In genomic region chr13:6288109-6288508, GRCm38 (mm10) we compare ENCODE assay signal across 20 mouse cellular contexts.
"Had no signal": no experiment of that assay in that cellular context is flagged by ENCODE, and none has a peak within 500 bp of the region (broad histone marks: within the 10 kb centered on the region; RNA-seq: fewer than 3 reads in every experiment).

No protein-coding gene starts in this region.

- DNase-seq: liver, postnatal 0 days; lung, adult 2 months; lung, postnatal 14 days; lung, postnatal 36 days; midbrain, embryonic 14.5 days; retina, postnatal 1 day; right cerebral cortex, adult 18-20 months; right cerebral cortex, postnatal 25 days; right cerebral cortex, postnatal 4 days; spleen, adult 18-20 months; thymus, adult 18-20 months; thymus, postnatal 14 days; thymus, postnatal 36 days had no signal

- H3K4me1 ChIP-seq: liver, embryonic 15.5 days; lung, embryonic 15.5 days; megakaryocyte, embryonic 14.5 days; midbrain, embryonic 12.5 days; neural tube, embryonic 13.5 days had no signal

- H3K9me3 ChIP-seq: liver, embryonic 15.5 days; lung, embryonic 15.5 days; megakaryocyte, embryonic 14.5 days; midbrain, embryonic 12.5 days; neural tube, embryonic 13.5 days had no signal

- H3K27me3 ChIP-seq: liver, embryonic 15.5 days; lung, embryonic 15.5 days; megakaryocyte, embryonic 14.5 days; midbrain, embryonic 12.5 days; neural tube, embryonic 13.5 days had no signal

- H3K36me3 ChIP-seq: liver, embryonic 15.5 days; lung, embryonic 15.5 days; midbrain, embryonic 12.5 days; neural tube, embryonic 13.5 days had no signal

- H3K4me3 ChIP-seq: liver, embryonic 15.5 days; lung, embryonic 15.5 days; megakaryocyte, embryonic 14.5 days; midbrain, embryonic 12.5 days; neural tube, embryonic 13.5 days had no signal

- H3K9ac ChIP-seq: liver, embryonic 15.5 days; liver, postnatal 0 days; lung, embryonic 15.5 days; midbrain, embryonic 12.5 days; neural tube, embryonic 13.5 days had no signal

- ATAC-seq: liver, postnatal 0 days; lung, postnatal 0 days had no signal

- H3K4me2 ChIP-seq: liver, embryonic 15.5 days; lung, embryonic 15.5 days; midbrain, embryonic 12.5 days; neural tube, embryonic 13.5 days had no signal

- H3K27ac ChIP-seq: liver, embryonic 15.5 days; lung, embryonic 15.5 days; macrophage; midbrain, embryonic 12.5 days; neural tube, embryonic 13.5 days had no signal
